In genomic region chr11:63793732-63794503, GRCm38 (mm10) we compare ENCODE assay signal across 21 mouse cellular contexts.
DNase-seq lines count a peak whose midpoint lies in the region; ATAC-seq and TF ChIP-seq lines count a peak whose summit lies in the region.
"Had no signal": no experiment of that assay in that cellular context is flagged by ENCODE, and none has a peak within 500 bp of the region (broad histone marks: within the 10 kb centered on the region; RNA-seq: fewer than 3 reads in every experiment).

No protein-coding gene starts in this region.

- no peak overlapping the region for H3K4me3 ChIP-seq in lung, embryonic 14.5 days (ENCODE audit: low read depth, low read length)
- H3K4me3 ChIP-seq in ES-Bruce4 (ENCODE audit: low read depth, low read length) = no peak overlapping the region
- no peak overlapping the region for H3K4me3 ChIP-seq in myocyte
- H3K4me3 ChIP-seq: forebrain, embryonic 13.5 days; limb, embryonic 12.5 days; liver, embryonic 13.5 days; lung, embryonic 15.5 days had no signal

- ATAC-seq in lung, embryonic 14.5 days (ENCODE audit: insufficient read depth) = no peak
- ATAC-seq: forebrain, embryonic 13.5 days; hindbrain, embryonic 16.5 days had no signal

- H3K27ac ChIP-seq in lung, embryonic 14.5 days (ENCODE audit: low read depth) = no peak overlapping the region
- H3K27ac ChIP-seq in ES-Bruce4 (ENCODE audit: insufficient read depth, low read length) = no peak overlapping the region
- H3K27ac ChIP-seq: forebrain, embryonic 13.5 days; limb, embryonic 12.5 days; liver, embryonic 13.5 days; lung, embryonic 15.5 days; macrophage had no signal

- DNase-seq in heart, adult 11 months = peak; percentile 49
- no peak for DNase-seq in heart, postnatal 36 days
- DNase-seq in lung, embryonic 14.5 days = no peak
- DNase-seq in lung, postnatal 10 days = no peak
- no peak for DNase-seq in urinary bladder, adult 18-20 months (ENCODE audit: low spot score in 2 of 2)
- DNase-seq: adrenal gland, postnatal 14 days; cerebellum, adult 8-10 months; cerebellum, postnatal 36 days; gastrocnemius, postnatal 36 days; kidney, adult 18-20 months; kidney, postnatal 14 days; liver, embryonic 13.5 days; right cerebral cortex, postnatal 14 days; thymus, postnatal 14 days had no signal

- TF ChIP-seq EP300 in ES-Bruce4 (IDR thresholded peaks at IDR 0.05; ENCODE audit: insufficient read depth, low read depth, low read length) = no peak

- H3ac ChIP-seq in myocyte (ENCODE audit: control insufficient read depth, insufficient read length) = no peak overlapping the region

- no peaks in the 10 kb centered on the region for H3K9me3 ChIP-seq in lung, embryonic 14.5 days (ENCODE audit: low read depth, low read length)
- H3K9me3 ChIP-seq in ES-Bruce4 (replicated peaks; ENCODE audit: control insufficient read depth, insufficient read depth, low read length, poor library complexity, severe bottlenecking) = no peaks in the 10 kb centered on the region
- H3K9me3 ChIP-seq: forebrain, embryonic 13.5 days; limb, embryonic 12.5 days; liver, embryonic 13.5 days; lung, embryonic 15.5 days had no signal

- H3K27me3 ChIP-seq in lung, embryonic 14.5 days (ENCODE audit: insufficient read depth, low read length) = no peaks in the 10 kb centered on the region
- H3K27me3 ChIP-seq in ES-Bruce4 (ENCODE audit: control insufficient read depth, insufficient read depth, low read length, poor library complexity, severe bottlenecking) = no peaks in the 10 kb centered on the region; the same call in 1 of the 2 replicates
- no peaks in the 10 kb centered on the region for H3K27me3 ChIP-seq in myocyte (ENCODE audit: control insufficient read depth, insufficient read depth, insufficient read length)
- H3K27me3 ChIP-seq: liver, embryonic 13.5 days; lung, embryonic 15.5 days had no signal

- intact Hi-C loops in heart, postnatal 36 days (cut with DNase I) = no loop called here

- no peaks in the 10 kb centered on the region for H3K4me1 ChIP-seq in lung, embryonic 14.5 days (ENCODE audit: insufficient read depth)
- peaks cover 2% of the 10 kb centered on the region for H3K4me1 ChIP-seq in ES-Bruce4 (ENCODE audit: control insufficient read depth, insufficient read depth, low read length)
- H3K4me1 ChIP-seq: liver, embryonic 13.5 days; lung, embryonic 15.5 days had no signal

- H3K9ac ChIP-seq in lung, embryonic 14.5 days = no peak overlapping the region
- no peak overlapping the region for H3K9ac ChIP-seq in ES-Bruce4 (ENCODE audit: low read depth, poor library complexity, severe bottlenecking)
- H3K9ac ChIP-seq: forebrain, embryonic 13.5 days; limb, embryonic 12.5 days; liver, embryonic 13.5 days; lung, embryonic 15.5 days had no signal

- H3K79me2 ChIP-seq in myocyte (ENCODE audit: control insufficient read depth, insufficient read depth) = no peaks in the 10 kb centered on the region

- H3K36me3 ChIP-seq in lung, embryonic 14.5 days (ENCODE audit: insufficient read depth) = no peaks in the 10 kb centered on the region
- no peaks in the 10 kb centered on the region for H3K36me3 ChIP-seq in ES-Bruce4 (ENCODE audit: control insufficient read depth, insufficient read depth, low read length, poor library complexity, severe bottlenecking)
- H3K36me3 ChIP-seq in myocyte (ENCODE audit: control insufficient read depth, insufficient read depth) = no peaks in the 10 kb centered on the region
- H3K36me3 ChIP-seq: limb, embryonic 12.5 days; liver, embryonic 13.5 days; lung, embryonic 15.5 days had no signal

- 0 out of 2 replicates have a peak, but pooled peaks have one; percentile 13 for TF ChIP-seq CTCF in lung, embryonic 14.5 days (IDR thresholded peaks at IDR 0.05; ENCODE audit: low read depth)
- peak; percentile 27 for TF ChIP-seq CTCF in ES-Bruce4 (IDR thresholded peaks at IDR 0.05; ENCODE audit: low read depth, low read length)

- H3K4me2 ChIP-seq in lung, embryonic 14.5 days = no peak overlapping the region
- H3K4me2 ChIP-seq in myocyte (ENCODE audit: low read depth) = no peak overlapping the region
- H3K4me2 ChIP-seq: forebrain, embryonic 13.5 days; limb, embryonic 12.5 days; liver, embryonic 13.5 days; lung, embryonic 15.5 days had no signal

- TF ChIP-seq POLR2A in ES-Bruce4 (IDR thresholded peaks at IDR 0.05; ENCODE audit: insufficient read depth, low read length) (no peak), myocyte (IDR thresholded peaks at IDR 0.05; ENCODE audit: insufficient read length, low read depth) (no peak)

- WGBS in lung, embryonic 14.5 days = 81% methylated on average over 8 of the region's 8 CpGs

TF ChIP-seq in myocyte, 11 proteins besides CTCF, POLR2A, EP300 and RAD21:
- TF ChIP-seq CEBPB (IDR thresholded peaks at IDR 0.05; ENCODE audit: insufficient read depth, poor library complexity, severe bottlenecking) (peak; percentile 55; the same call in 1 of the 2 replicates), SRF (IDR thresholded peaks at IDR 0.05; ENCODE audit: control insufficient read depth, insufficient read length, low read depth) (no peak), TCF12 (IDR thresholded peaks at IDR 0.05; ENCODE audit: insufficient read depth, poor library complexity, severe bottlenecking) (no peak), USF1 (IDR thresholded peaks at IDR 0.05; ENCODE audit: low read depth) (no peak)
